Mouse (Mus musculus) spleen, postnatal 10 days (tissue): ENCODE measurements around the gene Cyp4f39.
"Not testable (repeated sequence)": the region's sequence is repeated elsewhere in the genome, so short reads cannot be mapped to it uniquely, and the experiment has no call there.

Experiments used
- DNase-seq, 2 experiments: peaks; one replicate each; pipeline ENCODE4 v3.0.0; 2021 to 2022; ENCODE audit warnings: low spot score in 2 of 2

The Cyp4f39 gene

DNA sequence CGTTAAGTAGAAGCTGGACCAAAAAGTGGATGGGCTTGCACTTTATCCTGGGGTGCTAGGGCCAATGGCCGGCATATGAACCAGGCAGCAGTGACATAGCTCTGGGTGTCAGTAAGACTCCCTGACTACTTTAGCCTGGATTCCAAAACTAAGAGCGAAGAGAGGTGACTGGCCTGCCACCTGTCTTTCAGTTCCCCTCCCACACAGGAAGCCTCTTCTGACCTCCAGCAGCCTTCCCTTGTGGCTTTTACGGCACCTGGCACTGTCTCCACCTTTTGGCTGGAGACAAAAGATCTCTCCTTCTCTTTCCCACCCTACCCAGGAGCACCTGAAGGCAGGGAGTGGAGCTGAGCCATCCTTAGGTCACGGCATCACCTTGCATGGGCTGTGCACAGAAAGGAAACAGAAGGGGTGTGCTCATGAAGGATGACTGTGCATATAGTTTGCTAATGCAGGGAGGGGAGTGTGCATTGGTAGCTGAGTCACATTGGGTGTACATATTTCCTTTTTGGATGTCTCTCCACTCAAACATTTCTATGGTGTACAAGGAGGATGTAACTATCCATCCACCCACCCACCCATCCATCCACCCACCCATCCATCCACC, 22.5 kb downstream of the Cyp4f39 start:
- DNase-seq: no peak

DNA sequence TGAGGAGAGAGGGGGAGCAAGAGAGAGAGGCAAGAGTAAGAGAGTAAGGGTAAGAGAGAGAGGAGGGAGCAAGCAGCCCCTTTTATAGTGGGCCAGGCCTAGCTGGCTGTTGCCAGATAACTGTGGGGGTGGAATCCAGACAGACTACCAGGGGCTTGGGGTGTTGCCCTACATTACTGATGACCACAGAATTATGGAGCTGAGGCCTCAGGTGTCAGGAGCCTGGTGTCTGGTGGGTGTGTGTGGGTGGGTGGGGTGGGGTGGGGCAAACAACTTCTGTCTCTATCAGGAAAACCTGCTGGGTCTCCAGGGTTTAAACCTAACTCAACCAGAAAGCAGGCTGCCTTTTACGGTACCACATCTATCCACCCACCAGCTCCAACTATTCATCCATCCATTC, 24.7 kb downstream of the Cyp4f39 start:
- DNase-seq: no peak

DNA sequence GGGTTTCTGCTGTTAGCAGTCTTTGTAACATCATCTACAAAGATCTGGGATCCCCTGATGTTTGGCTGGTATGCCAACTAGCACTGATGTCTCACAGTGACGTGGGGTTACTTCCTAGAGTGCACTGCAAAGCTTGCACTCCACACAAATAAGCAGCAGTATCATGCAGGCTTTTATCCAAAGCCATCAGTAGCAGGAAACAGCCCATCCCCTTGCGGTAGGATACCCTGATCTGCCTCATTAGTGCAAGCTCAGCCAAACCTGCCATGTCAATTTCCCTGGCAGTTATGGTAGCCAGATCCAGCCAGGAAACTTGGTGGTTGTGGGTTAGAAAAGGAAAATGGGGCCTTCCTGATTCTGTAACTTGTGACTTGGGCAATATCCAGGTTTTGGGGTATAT, 26.2 kb downstream of the Cyp4f39 start:
- DNase-seq: no peak

DNA sequence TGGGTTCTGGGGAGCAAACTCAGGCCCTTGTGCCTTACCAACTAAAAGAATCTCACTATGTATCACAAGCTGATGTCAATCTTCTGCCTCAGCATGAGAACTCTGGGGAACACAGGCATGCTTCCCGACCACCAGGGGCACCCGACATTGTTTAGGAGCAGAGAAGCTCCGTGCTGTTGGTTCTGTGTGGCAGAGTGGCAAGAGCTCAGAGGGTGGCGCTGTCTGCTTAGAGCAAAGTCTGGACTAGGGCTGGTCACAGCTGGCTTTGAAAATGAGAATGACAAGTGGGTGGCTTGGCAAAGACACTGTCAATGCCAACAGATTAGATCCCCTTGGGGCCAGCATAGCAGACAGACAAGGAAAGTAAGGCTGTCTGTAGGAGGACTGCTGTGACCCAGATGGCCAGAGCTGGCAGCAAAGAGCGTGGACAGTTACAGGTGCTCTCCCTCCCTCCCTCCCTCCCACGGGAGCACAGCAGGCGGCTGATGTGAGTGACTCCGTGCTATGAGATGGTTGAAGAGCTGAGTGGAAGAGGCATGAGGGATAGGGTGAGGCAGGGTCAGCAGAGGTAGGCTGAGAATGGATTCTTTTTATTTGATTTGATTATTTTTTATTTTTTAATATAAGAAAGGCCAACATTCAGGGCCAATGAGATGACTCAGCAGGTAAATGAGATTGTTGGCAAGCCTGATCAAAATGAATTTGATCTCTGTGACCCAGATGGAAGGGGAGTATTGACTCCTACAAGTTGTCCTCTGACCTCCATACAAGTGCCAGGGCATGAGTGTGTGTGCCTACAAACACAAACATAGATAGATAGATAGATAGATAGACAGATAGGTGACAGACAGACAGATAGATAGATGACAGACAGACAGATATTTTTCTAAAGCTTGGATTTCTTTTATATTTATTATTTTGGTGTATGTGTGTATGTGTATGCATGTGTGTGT, 27.3 kb downstream of the Cyp4f39 start:
- peak in 1 of 2 experiments; percentile 40 for DNase-seq

DNA sequence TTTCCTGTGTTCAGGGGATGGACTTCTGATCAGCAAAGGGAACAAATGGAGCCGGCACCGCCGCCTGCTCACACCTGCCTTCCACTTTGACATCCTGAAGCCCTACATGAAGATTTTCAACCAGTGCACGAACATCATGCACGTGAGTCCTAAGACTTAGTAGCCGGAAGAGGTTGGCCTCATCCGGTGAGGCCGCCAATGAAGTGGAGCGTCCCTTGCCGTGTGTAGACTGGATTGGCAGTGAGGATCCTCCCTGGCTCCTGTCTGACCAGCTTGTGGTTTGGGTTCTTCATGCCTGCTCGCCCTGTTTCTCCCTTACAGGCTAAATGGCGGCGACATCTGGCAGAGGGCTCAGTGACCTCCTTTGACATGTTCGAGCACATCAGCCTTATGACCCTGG, 29.2 kb downstream of the Cyp4f39 start:
- no peak for DNase-seq

DNA sequence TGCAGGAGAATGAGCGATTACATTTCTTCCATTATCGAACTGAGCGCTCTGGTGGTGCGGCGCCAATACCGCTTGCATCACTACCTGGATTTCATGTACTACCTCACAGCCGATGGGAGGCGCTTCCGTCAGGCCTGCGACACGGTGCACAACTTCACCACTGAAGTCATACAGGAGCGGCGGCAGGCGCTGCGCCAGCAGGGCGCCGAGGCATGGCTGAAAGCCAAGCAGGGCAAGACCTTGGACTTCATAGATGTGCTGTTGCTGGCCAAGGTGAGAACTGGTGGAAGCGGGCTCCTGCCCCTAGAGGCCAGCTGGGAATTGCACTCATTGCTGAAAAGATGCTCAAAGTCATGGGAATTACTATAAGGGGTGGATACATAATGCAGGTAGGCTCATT, 30.7 kb downstream of the Cyp4f39 start:
- peak; percentile 39 to 75 for DNase-seq

DNA sequence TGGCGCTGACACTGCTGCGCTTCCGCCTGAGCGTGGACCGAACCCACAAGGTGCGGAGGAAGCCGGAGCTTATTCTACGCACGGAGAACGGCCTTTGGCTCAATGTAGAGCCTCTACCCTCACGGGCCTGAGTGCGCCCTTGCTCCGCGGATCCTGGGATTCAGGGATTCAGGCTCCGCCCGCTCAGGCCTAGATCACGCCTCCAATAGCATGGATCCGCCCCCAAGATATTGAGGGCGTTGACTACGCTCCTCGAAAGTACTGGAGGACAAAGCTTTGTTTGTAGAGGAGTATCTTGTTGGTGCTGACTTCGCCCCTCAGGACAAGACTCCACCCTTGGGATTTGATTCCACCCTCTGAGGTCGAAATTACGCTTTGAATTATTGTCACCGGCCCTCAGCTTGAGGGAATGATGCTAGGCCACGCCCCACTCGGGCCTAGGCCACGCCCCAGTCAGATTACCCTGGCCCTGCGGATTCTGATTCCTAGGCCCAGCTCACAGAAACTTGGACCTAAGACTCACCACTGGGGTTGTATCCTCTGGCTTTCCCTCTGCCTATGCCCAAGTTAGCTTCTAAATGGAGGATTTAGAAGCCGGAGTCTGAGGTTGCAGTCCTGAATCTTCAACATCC, 39.9 kb downstream of the Cyp4f39 start:
- DNase-seq: no peak

DNA sequence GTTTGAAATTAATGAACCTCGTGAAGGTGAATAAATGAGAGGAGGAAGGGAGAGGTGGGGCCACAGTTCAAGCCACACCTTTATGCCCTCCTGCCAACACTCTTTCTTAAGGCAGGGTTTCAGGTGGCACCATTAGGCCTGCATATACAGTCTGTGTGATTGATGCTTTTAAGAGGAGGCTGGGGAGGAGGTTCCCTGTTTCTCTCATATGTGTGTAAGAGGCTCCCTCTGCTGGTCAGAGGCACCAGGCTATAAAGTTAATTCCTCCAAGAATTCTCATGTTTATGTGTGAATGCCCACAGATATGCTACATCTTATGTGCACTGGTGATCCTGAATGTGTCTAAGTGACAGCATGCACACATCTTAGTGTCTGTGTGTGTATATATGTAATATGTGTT, 42.1 kb downstream of the Cyp4f39 start:
- DNase-seq: peak in 1 of 2 experiments; percentile 72

DNA sequence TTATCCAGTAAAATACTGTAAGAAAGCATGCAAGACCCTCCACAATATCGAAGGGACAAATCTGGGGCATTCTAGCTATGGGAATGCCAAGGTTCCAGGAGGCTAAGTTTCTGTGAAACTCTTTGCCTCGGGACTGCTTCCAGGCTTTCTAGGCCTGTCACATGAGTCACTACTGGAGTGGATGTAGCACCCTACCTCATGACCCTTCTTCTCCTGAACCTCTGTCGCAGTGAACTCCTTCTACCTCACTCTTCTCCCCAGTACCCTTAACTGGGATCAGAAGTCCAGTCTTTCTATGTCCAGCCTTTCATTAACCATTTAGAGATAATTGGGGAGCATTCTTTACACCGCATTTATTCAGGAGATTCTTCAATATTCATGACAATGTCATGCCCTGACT, 48.0 kb downstream of the Cyp4f39 start:
- not testable (repeated sequence) for DNase-seq

DNA sequence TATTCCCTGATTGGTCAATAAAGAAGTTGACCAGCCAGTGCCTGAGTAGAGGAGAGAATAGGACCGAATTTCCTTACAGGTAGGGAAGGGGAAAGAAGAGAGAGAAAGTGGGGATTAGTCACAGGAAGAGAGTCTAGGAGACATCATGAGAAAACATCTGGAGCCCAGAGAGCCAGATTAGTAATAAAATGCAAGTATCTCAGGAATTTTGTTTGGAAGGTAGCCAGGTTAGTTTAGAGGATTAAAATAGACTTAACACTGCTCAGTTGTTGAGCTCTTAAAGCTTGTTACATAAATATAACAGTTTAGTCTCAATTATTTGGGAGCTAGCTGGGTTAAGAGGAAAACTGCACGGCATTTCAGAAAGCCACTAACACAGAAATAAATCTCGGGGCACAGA, 48.5 kb downstream of the Cyp4f39 start:
- no peak for DNase-seq

DNA sequence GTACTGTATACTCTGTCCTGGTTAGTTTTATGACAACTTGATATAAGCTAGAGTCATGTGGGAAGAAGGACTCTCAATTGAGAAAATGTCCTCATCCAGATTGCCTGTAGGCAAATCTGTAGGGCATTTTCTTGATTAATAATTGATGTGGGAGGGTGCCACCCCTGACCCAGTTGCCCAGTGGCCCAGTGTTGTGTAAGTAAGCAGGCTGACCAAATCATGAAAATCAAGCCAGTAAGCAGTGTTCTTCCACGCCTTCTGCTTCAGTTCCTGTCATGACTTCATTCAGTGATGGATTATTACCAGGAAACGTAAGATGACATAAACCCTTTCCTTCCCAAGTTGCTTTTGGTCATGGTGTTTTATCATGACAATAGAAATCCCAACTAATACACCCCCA, 50.6 kb downstream of the Cyp4f39 start:
- DNase-seq: no peak

DNA sequence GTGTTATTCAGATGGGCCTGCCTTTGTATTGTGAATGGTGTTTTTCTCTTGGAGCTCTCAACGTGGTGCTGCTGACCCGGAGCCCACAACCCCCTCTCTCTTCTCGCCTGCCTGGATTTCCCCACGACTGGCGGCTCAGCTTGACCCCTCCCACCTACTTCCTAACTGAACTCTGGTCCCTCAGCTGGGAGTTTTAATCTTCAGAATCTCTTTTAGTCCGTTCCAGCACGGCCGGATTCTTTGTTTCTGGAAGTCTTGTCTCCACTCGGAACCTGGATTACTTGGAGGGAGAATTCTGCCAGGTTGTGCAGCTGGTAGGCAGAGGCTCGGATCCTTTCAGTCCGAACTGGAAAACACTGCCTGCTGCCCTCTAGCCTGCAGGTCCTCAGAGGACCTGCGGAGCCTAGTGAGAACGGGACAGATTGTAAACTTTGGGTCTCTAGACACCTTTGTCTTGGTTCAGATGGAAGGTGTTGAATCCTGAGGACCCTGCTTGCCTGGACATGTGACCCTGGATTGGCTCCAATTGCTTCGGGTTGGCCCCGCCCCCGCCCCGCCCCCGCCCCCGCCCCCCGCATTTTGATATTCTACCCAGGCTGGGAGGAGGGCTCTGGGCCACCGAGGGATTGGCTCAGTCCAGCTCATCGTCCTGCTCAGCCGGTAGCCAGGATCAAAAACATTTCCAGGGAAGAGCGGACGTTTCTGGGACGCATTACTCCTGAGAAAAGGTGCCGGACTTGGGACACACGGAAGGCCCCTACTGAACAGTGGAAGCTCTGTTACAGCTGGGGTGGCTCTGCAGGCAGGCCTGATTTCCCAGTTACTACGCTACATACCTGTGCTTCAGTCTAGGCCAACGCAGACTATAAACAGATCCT, 53.6 kb downstream of the Cyp4f39 start, which contains the start of gene Cyp4f17:
Gene Cyp4f17, plus strand, starts transcription at position 200 of the 878 bp plus-strand sequence.
- DNase-seq: no peak

DNA sequence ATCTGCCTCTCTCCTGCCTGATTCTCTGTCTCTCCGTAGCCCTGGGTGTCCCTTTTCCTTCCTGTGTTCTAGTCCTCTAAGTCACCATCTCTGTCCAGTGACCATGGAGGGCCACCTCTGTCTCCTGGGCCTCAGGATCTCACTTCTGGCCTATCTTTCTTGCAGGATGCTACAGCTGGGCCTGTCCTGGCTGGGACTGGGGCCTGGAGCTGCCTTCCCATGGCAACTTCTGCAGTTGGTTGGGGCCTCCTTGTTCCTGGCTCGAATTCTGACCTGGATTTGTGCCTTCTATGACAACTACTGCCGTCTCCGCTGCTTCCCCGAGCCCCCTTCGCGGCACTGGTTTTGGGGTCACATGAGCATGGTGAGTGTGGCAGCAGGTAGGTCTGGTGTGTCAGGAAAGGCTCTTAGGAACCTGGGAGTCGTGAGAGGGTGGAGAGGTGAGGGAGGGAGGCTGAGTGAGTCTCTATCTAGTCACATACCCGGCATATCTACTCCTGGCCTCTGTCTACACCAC, 54.3 kb downstream of the Cyp4f39 start:
- no peak for DNase-seq

DNA sequence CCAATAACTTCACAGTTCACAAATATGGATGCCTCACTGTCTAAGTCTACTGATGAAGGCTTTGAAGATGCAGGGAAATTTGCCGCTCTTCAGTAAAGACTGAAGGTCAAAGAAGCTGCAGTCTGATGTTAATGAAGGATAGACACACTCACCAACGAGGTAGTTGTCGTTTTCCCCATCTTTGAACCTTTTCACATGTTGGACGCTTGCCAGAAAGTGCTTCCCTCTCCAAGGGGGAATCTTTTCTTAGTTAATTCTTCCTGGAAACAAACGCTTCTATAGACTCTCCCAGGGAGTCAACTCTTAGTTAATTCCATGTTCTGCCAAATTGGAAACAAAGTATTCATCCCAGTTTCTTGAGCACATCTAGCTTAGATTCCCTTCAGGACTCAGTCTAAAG, 63.6 kb downstream of the Cyp4f39 start:
- no peak for DNase-seq

DNA sequence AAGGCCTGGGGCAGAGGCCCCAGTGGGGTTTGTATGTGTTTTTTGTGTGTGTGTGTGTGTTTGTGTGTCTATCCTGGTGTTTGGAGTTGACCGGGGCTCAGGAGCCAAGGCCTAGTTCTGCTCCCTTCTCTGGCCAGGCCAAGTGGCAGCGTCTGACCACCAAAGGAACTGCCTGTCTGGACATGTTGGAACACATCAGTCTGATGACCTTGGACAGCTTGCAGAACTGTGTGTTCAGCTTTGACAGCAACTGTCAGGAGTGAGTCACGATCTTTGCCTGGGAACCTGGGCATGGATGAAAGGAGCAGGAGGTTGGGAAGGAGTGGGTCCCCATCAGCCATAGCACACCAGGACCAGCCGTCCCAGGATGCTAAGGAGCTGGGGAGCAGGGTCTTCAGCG, 69.5 kb downstream of the Cyp4f39 start:
- no peak for DNase-seq

DNA sequence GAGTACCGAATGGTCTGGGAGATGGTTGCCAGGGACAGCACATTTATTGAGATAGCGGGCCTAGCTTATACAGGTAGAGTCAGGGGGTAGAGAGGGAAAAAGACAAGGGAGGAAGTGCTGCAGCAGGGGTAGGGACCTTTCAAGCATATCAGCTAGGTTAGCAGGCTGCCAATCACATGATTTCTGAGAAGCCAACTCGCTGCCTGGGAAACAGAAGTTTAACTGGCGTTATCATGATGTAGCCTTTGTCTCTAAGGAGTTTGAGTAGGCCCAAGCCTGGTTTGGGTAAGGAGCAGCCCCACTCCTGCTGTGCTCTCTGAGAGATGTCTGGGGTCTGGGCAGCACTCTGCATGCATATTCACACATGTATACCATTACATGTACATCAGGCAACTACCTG, 69.9 kb downstream of the Cyp4f39 start:
- no peak for DNase-seq

DNA sequence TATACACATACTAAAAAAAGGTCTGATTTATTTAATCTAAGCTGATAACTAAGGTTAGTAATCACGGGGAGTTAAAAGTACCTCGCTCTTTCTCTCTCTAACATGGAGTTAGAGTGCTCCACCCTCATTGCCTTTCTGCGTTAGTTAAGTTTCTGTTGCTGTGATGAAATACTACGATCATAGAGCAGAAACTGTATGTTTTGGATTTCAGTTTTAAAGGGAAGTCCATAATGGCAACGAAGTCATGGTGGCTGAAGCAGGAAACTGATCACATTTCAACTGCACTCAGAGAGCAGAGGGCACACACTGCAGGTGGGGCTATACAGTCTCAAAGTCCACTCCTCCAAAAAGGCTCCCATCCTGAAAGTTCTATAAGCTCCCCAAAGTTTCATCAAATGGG, 70.3 kb downstream of the Cyp4f39 start:
- no peak for DNase-seq

DNA sequence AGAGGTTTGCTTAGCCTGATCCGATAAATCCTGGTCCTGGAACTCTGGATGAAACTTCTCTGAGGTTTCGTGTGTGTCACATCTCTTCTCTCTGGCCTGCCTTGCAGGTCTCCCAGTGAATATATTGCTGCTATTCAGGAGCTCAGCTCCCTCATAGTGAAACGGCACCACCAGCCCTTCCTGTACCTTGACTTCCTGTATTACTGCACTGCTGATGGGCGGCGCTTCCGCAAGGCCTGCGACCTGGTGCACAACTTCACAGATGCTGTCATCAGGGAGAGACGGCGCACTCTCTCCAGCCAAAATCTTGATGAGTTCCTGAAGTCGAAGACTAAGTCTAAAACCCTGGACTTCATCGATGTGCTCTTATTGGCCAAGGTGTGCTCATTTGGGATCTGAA, 71.4 kb downstream of the Cyp4f39 start:
- peak in 1 of 2 experiments; percentile 30 for DNase-seq

DNA sequence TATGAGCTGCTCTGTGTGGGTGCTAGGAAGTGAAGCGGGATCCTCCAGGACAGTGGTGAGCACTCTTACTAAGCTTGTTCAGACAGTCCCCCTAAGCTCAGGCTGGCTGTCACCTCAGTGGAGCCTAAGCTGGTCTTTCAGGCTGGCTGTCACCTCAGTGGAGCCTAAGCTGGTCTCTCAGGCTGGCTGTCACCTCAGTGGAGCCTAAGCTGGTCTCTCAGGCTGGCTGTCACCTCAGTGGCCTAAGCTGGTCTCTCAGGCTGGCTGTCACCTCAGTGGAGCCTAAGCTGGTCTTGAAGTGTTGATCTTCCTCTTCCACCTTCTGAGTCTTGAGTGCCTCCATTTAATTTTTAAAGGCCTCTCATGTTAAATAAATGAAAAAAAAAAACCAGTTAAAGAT, 73.8 kb downstream of the Cyp4f39 start:
- not testable (repeated sequence) for DNase-seq

DNA sequence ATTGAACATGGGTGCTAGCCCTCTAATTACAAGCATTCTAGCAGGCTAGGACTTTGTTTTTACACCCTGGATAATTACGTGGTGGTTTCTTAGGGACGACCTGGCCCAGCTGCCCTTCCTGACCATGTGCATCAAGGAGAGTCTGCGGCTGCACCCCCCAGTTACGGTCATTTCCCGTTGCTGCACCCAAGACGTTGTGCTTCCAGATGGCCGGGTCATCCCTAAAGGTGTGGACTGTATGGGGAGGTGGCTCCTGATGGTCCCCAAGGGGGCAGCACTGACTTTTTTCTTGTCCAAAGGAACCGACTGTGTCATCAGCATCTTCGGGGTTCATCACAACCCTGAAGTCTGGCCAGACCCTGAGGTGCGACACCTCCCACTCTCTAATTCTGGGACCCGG, 75.2 kb downstream of the Cyp4f39 start:
- no peak for DNase-seq
